Mouse (Mus musculus) stomach, postnatal 0 days (tissue): ENCODE measurements around the gene Nemp1. TPM values are rescaled to one million over a fixed set of nuclear protein-coding genes. Genes with fewer than 3 reads are reported as not detected.

Experiments used
- ATAC-seq: fragments of 200-750 bp; cut with Nextera tagmentation; 2 replicates; pipeline ENCODE4 v1.8.0; 2017; ENCODE audit not compliant: low FRiP score, low TSS enrichment
- DNase-seq: peaks from one replicate; pipeline ENCODE4 v3.0.0-alpha.2; 2016; ENCODE audit warnings: low spot score
- H3K27ac ChIP-seq: fragments of 300-500 bp; sonication (generic); replicated peaks from 2 replicates; pipeline ENCODE4 v1.5.1; 2014; ENCODE audit warnings: mild to moderate bottlenecking, control low read depth
- H3K27me3 ChIP-seq: fragments of 300-500 bp; sonication (generic); 2 replicates; pipeline ENCODE4 v1.6.1; 2014; ENCODE audit warnings: low read length; ENCODE audit not compliant: control insufficient read depth, insufficient read depth
- H3K36me3 ChIP-seq: fragments of 300-500 bp; sonication (generic); 2 replicates; pipeline ENCODE4 v1.6.1; 2014; ENCODE audit warnings: low read length, mixed read lengths; ENCODE audit not compliant: control insufficient read depth, insufficient read depth
- H3K4me1 ChIP-seq: fragments of 300-500 bp; sonication (generic); replicated peaks from 2 replicates; pipeline ENCODE4 v1.6.1; 2014; ENCODE audit warnings: antibody characterized with exemption; ENCODE audit not compliant: control insufficient read depth, insufficient read depth
- H3K4me2 ChIP-seq: fragments of 300-500 bp; sonication (generic); replicated peaks from 2 replicates; pipeline ENCODE4 v1.6.1; 2014; ENCODE audit warnings: low read depth, mild to moderate bottlenecking, control low read depth, moderate library complexity
- H3K4me3 ChIP-seq: fragments of 300-500 bp; sonication (generic); 2 replicates; pipeline ENCODE4 v1.5.1; 2014; ENCODE audit warnings: low read depth, low read length, control low read depth
- H3K9ac ChIP-seq: fragments of 300-500 bp; sonication (generic); 2 replicates; pipeline ENCODE4 v1.6.1; 2014; ENCODE audit warnings: mild to moderate bottlenecking, low read length, control low read depth, mixed read lengths
- H3K9me3 ChIP-seq: fragments of 300-500 bp; sonication (generic); 2 replicates; pipeline ENCODE4 v1.6.1; 2016; ENCODE audit warnings: low read length; ENCODE audit not compliant: control insufficient read depth
- CTCF ChIP-seq: IDR thresholded peaks from 2 replicates; pipeline ENCODE4 v1.5.1; 2016; ENCODE audit warnings: antibody characterized with exemption, low read depth, mild to moderate bottlenecking, moderate library complexity
- EP300 ChIP-seq: optimal IDR thresholded peaks from 2 replicates; pipeline ENCODE3; 2016; ENCODE audit warnings: antibody characterized with exemption
- WGBS: fragments of 180-500 bp; shearing (Covaris S2); extraction: QIAGEN DNeasy Blood & Tissue Kit; methylation state at CpG from one replicate; pipeline ENCODE4 v1.1.7; 2014; 5-methylcytosine and 5-hydroxymethylcytosine counted together
- polyA plus RNA-seq: library from polyadenylated mRNA; unstranded; fragments of >200 nt; fragmentation: Nextera tagmentation; extraction: Ambion mirVana; gene quantifications from 2 replicates; pipeline ENCODE4 v1.2.1, GENCODE M21; 2015

Nemp1 gene
- polyA plus RNA-seq, 1 experiment from 2014 or later: 4.1 TPM

- Histone ChIP-seq H3K4me1 (no peaks in the 10 kb centered on the region), H3K27ac (no peak overlapping the region), H3K9ac (no peak overlapping the region), H3K9me3 (no peaks in the 10 kb centered on the region), H3K4me2 (no peak overlapping the region), H3K4me3 (no peak overlapping the region), H3K36me3 (no peaks in the 10 kb centered on the region), H3K27me3 (no peaks in the 10 kb centered on the region)
- ATAC-seq: no peak
- DNase-seq: no peak
- WGBS: 26% methylated on average over 5 of the region's 5 CpGs
- no peak for TF ChIP-seq CTCF
- no peak for TF ChIP-seq EP300
Measured at GRCm38 (mm10) chr10:127731397-127731796, 64.7 kb downstream of the Nemp1 start.

GRCm38 (mm10) chr10:127734434-127734833 lies 67.7 kb downstream of the Nemp1 start:
- Histone ChIP-seq H3K36me3 (no peaks in the 10 kb centered on the region), H3K4me3 (no peak overlapping the region), H3K9ac (no peak overlapping the region), H3K9me3 (no peaks in the 10 kb centered on the region), H3K4me1 (no peaks in the 10 kb centered on the region), H3K27me3 (no peaks in the 10 kb centered on the region), H3K27ac (no peak overlapping the region), H3K4me2 (no peak overlapping the region)
- whole genome bisulfite sequencing: 27% methylated on average over 5 of the region's 5 CpGs
- ATAC-seq (no peak), DNase-seq (no peak)
- TF ChIP-seq EP300: no peak
- TF ChIP-seq CTCF: peak; percentile 83

GRCm38 (mm10) chr10:127736266-127736665 lies 69.6 kb downstream of the Nemp1 start:
- ATAC-seq (no peak), DNase-seq (no peak)
- H3K9me3 ChIP-seq: no peaks in the 10 kb centered on the region
- no peaks in the 10 kb centered on the region for H3K27me3 ChIP-seq
- no peak overlapping the region for H3K4me2 ChIP-seq
- TF ChIP-seq EP300: no peak
- no peak for TF ChIP-seq CTCF
- no peak overlapping the region for H3K27ac ChIP-seq
- H3K4me1 ChIP-seq: no peaks in the 10 kb centered on the region
- H3K36me3 ChIP-seq: no peaks in the 10 kb centered on the region
- WGBS: 52% methylated on average over 2 of the region's 2 CpGs
- no peak overlapping the region for H3K9ac ChIP-seq
- no peak overlapping the region for H3K4me3 ChIP-seq

- no peak overlapping the region for H3K4me2 ChIP-seq
- ATAC-seq: no peak
- no peak overlapping the region for H3K9ac ChIP-seq
- H3K27me3 ChIP-seq: no peaks in the 10 kb centered on the region
- DNase-seq: no peak
- H3K4me1 ChIP-seq: no peaks in the 10 kb centered on the region
- WGBS: 62% methylated on average over 4 of the region's 4 CpGs
- no peaks in the 10 kb centered on the region for H3K36me3 ChIP-seq
- H3K27ac ChIP-seq: no peak overlapping the region
- TF ChIP-seq EP300: no peak
- TF ChIP-seq CTCF: no peak
- no peak overlapping the region for H3K4me3 ChIP-seq
- no peaks in the 10 kb centered on the region for H3K9me3 ChIP-seq
Measured at GRCm38 (mm10) chr10:127736916-127737315, 70.2 kb downstream of the Nemp1 start.

GRCm38 (mm10) chr10:127737552-127737951 lies 70.9 kb downstream of the Nemp1 start:
- ATAC-seq: no peak
- WGBS: 30% methylated on average over 2 of the region's 2 CpGs
- Histone ChIP-seq H3K9me3 (no peaks in the 10 kb centered on the region), H3K9ac (no peak overlapping the region), H3K4me1 (no peaks in the 10 kb centered on the region), H3K4me2 (no peak overlapping the region), H3K4me3 (no peak overlapping the region), H3K36me3 (no peaks in the 10 kb centered on the region; the same call in 1 of the 2 replicates), H3K27me3 (no peaks in the 10 kb centered on the region), H3K27ac (no peak overlapping the region)
- no peak for DNase-seq
- TF ChIP-seq CTCF: no peak

GRCm38 (mm10) chr10:127738151-127738882 lies 71.6 kb downstream of the Nemp1 start:
- Histone ChIP-seq H3K9me3 (no peaks in the 10 kb centered on the region), H3K27me3 (no peaks in the 10 kb centered on the region), H3K4me2 (peak overlapping the region; percentile 60), H3K36me3 (peaks cover 8% of the 10 kb centered on the region; the same call in 1 of the 2 replicates), H3K4me3 (0 out of 2 replicates have a peak overlapping the region, but pooled peaks have one; percentile 93), H3K27ac (peak overlapping the region; percentile 73), H3K4me1 (no peaks in the 10 kb centered on the region), H3K9ac (no peak overlapping the region)
- WGBS: 27% methylated on average over 13 of the region's 13 CpGs
- DNase-seq (peak; percentile 71), ATAC-seq (peak; percentile 51)
- peak; percentile 82 for TF ChIP-seq CTCF
- TF ChIP-seq EP300: no peak
